Mouse (Mus musculus) naive thymus-derived CD4-positive, alpha-beta T cell, adult 2 months (primary cell): Measurements from ENCODE around the gene Eng.

ENCODE experiments used
- DNase-seq: peaks from one replicate; pipeline ENCODE4 v3.0.0-alpha.2; 2011; ENCODE audit warnings: low read depth

Eng gene

GRCm38 (mm10) chr2:32624111-32624748, 22.2 kb upstream of the Eng start:
- DNase-seq, result no peak

GRCm38 (mm10) chr2:32625212-32625872, 21.1 kb upstream of the Eng start:
- DNase-seq, result no peak

DNA sequence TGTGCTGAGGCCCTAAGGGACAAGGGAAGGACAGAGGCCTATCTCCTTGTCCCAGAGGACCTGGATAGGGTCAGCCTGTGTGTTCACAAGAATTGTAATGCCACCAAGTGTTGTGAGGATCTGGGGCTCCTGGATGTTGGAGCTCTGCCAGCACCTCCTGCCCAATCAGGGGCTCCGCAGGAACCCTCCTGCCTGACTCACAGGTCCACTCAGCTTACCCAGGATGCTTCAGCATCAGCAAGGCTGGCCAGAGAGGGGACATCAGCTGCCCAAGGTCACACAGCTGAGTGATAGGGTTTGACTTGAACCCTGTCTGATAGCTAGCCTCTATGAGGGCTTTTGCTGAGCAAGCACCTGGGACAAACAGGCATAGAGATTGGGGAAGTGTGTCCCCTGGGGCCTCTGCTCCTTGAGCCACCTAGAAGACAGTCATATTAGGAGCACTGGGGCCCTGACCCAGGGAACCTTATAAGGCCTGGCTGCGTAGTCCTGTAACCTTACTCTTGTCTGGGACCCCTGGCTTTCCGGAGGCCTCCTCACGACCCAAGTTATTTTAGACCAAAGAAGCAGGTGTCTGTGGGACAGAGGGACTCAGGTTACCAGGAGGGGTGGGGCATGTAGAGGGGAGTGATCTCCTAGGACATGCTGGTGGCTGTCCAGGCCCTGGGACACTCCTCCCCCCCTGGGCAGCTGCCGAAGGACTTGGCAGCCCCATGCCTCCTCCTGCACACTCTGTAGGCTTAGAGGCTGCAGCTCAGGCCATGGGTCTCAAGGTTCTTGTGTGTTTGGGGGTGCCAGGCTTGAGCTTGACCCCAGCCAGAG, 20.3 kb upstream of the Eng start:
- DNase-seq, result no peak

- DNase-seq, result no peak
Observed at GRCm38 (mm10) chr2:32627266-32628043, 18.9 kb upstream of the Eng start.

DNA sequence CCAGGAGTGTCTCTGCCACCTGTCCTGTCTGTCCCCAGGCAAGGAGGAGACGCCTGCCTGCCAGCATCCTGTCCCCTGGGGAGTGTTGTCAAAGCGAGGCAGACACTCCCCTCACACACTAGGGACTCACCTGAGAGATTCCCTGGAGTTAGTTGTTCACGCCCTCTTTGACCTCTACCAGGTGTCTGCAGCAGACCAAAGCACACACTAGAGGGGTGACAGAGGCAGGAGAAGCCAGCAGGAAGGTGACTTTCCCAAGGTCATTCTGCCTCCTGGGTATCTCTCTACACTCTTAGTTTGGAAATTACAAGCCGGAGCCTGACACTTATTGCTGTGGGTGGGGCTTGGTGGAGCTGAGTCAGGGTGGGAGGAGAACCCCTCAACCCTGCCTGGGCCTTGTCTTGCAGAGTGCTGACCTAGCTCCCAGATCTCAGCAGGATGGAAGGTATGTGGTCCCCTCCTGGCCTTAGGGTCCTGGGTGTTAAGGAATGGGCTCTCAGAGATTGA, 18.3 kb upstream of the Eng start:
- no peak for DNase-seq

GRCm38 (mm10) chr2:32628729-32629128, 17.7 kb upstream of the Eng start:
- no peak for DNase-seq

DNA sequence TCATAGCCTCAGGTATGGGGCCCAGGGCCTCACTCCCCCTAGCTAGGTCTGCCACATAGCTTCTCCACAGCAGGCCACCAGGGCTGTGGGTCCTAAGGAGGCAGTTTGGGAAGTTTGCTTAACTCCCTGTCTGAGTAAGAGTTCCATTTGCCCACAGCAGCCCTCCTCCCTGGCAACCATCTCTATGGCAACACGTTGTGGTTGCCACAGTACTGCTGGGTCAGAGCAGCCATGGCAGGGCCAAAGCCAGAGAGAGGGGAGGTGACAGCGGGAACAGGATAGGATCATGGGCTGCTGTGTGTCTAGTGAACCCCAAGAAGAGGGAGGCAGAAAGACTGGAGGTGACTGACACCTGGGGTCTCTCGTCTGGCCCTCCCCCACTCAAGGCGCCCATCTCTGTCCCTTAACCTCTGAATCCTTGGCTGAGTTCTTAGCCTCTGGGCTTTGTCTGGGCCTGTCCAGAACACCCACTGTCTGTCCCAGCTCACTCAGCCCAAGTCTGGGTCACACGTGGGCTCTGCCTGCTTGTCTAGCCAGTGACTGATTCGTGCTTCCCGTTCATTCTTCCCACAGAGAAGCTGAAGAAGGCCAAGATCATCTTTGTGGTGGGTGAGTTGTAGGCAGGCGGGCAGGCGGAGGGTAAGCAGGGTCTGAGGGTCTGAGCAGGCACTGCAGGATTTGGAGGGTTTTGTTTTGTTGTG, 17.0 kb upstream of the Eng start:
- no peak for DNase-seq

DNA sequence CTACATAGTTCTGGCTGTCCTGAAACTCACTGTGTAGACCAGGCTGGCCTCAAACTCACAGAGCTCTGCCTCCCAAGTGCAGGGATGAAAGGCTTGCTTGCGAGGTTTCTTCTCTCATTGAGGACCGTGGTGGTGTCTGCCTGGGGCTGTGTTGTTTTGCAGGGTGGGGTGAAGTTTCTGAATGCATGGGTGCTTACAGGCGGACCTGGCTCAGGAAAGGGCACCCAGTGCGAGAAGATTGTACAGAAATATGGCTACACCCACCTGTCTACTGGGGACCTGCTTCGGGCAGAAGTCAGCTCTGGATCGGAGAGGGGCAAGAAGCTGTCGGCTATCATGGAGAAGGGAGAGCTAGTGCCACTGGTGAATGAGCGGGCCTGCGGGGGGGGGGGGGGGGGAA, 16.4 kb upstream of the Eng start:
- no peak for DNase-seq

DNA sequence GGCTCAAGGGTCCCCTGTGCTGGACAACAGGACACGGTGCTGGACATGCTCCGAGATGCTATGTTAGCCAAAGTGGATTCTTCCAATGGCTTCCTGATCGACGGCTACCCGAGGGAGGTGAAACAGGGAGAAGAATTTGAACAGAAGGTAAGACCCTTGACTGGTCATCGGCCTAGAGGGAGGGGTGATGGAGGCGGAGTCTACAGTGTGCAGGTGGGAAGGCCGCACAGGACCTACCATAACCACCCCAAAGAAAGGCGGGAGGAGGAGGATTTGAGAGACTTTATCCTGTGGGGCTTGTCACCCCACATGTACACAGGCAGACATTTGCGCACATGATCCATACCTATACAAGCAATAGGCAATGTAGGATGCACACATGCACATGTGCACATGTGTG, 15.3 kb upstream of the Eng start:
- no peak for DNase-seq

GRCm38 (mm10) chr2:32631737-32632394, 14.5 kb upstream of the Eng start:
- DNase-seq, result peak; percentile 88

GRCm38 (mm10) chr2:32633660-32634059, 12.7 kb upstream of the Eng start:
- no peak for DNase-seq

GRCm38 (mm10) chr2:32634277-32635105, 11.9 kb upstream of the Eng start:
- no peak for DNase-seq

- DNase-seq, result no peak
Observed at GRCm38 (mm10) chr2:32636617-32637016, 9.8 kb upstream of the Eng start.

GRCm38 (mm10) chr2:32637778-32638281, 8.6 kb upstream of the Eng start:
- peak; percentile 51 for DNase-seq

GRCm38 (mm10) chr2:32639632-32640031, 6.8 kb upstream of the Eng start:
- DNase-seq, result no peak

- DNase-seq, result no peak
Observed at GRCm38 (mm10) chr2:32640550-32641051, 5.8 kb upstream of the Eng start.

DNA sequence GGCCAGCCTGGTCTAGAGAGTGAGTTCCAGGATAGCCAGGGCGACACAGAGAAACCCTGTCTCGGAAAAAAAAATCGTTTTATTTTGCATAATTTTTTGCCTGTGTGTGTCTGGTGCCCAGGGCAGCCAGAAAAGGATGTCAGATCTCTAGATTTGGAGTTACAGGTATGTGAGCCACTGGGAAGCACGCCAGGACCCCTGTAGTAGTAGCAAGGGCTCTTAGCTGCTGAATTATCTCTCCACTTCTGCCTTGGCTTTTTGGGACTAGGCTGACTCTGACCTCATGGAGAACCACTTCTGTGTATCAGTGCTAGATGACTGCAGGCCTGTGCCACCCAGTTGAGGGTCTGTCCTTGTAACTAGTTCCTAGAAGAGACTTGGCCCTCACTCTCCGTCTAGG, 4.6 kb upstream of the Eng start:
- DNase-seq, result no peak

- no peak for DNase-seq
Observed at GRCm38 (mm10) chr2:32642813-32643212, 3.6 kb upstream of the Eng start.

GRCm38 (mm10) chr2:32644083-32644482, 2.3 kb upstream of the Eng start:
- DNase-seq, result no peak
